Mouse (Mus musculus): Measurements from ENCODE around the gene Thsd4.
"Not testable (repeated sequence)": the region's sequence is repeated elsewhere in the genome, so short reads cannot be mapped to it uniquely, and the experiment has no call there.

Gene Thsd4

DNA sequence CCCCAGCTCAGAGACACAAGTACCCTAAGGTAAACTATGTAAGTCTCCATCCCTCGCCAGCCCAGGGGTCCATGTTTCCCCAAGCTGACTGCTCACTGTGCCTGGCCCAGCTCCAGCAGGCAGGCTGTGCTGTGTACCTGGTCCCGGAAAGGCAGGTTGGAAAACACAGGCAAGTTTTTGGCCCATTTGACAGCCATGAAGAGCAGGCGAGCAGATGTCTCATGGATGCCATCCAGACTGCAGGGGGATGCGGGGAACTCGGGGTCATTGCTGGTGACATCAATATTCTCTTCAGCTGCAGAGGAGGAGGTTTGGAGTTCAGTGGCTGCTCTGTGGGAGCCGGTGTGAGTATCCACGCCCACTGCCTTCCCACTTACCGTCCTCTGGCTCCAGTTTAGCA is 573.6 kb downstream of the Thsd4 start:
- DNase-seq (ENCODE audit: low spot score in 2 of 2): no peak

DNA sequence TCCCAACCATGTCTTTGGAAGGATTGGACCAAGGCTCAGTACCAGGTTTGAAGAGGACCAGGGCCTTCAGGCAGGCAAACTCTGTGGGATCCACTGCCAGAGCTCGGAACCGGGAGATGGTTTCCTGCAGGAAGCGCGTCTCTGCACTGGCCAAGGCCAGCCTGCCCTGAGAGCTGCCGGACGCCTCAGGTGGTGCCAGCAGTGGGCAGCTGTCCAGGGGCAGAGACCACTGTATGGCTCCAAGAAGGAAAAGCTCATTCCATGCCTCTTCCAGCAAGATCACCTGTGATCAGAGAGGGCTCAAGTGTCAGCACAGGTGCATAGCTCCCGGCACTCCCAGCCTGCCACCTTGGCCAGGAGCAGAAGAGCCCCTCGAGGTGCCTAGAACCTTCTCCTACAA is 574.6 kb downstream of the Thsd4 start:
- DNase-seq (ENCODE audit: low spot score in 2 of 2): no peak

- DNase-seq (ENCODE audit: low spot score in 2 of 2): no peak
Measured at GRCm38 (mm10) chr9:59945241-59945640, 576.6 kb downstream of the Thsd4 start.

GRCm38 (mm10) chr9:59943826-59944225 is 578.0 kb downstream of the Thsd4 start:
- peak in 1 of 2 experiments; percentile 49 for DNase-seq (ENCODE audit: low spot score in 2 of 2)

GRCm38 (mm10) chr9:59942501-59943085 is 579.3 kb downstream of the Thsd4 start:
- peak in 1 of 2 experiments; percentile 20 for DNase-seq (ENCODE audit: low spot score in 2 of 2)

DNA sequence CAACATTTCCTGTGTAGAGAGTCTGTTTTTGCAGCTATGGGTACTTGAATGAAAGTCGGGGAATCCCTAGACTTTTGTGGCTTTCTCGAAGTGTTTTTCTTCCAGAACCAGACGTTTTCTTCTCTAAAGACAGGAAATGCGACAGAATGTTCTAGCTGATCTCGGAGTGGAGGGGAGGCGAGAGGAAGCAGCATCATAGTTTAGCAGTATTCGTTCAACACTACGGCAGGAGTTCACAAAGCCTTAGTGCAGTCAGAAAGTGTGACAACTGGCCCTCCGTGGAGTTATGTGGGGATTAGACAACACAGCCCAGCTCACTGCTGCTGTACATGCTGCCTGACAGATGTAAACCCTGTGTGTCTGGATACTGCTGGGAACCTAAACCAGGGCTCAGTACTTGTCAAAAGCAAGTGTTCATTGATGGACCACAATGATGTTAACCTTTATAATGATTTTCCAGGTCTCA is 579.9 kb downstream of the Thsd4 start:
- DNase-seq (ENCODE audit: low spot score in 2 of 2): peak in 1 of 2 experiments; percentile 50

DNA sequence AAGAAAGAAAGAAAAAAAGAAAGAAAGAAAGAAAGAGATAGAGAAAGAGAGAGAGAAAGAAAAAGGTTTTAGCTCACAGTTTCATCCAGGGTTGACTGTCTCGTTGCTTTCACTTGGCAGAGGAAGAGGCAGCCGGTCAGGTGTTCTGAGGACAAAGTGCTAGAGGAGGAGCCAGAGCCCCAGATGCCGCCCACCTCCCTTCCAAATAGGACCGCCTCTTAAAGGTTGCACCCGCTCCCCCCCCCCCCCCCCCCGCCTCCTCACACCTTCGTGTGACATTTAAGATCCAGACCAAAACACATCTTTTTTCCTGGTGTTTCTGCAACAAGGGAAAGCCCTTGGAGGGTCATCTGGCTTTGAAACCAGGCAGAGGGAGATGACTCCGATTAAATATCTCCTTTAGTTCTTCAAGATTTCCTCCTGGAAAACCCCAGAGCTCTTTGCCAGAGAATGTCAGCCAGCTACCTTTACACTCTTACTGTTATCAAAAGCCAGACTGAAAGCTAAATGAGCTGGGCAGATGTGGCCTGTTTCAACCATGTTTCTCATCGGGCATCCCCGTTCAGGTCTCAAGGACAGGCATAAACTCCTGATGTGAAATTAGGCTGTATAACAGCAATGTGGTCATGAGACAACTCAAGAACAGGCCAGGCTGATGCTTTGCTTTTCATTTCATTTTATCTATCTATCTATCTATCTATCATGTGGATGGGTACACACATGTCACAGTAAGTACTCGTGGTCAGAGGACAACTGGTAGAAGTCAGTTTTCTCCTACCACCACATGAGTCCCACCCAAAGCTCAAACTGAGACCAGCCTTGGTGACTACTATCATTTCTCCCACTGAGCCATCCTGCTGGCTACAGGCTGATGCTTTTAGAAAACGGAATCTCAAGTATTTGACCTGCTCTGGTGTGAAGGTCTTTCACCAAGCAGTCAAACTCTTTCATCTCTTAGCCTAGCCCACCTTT is 580.6 kb downstream of the Thsd4 start:
- no peak for DNase-seq (ENCODE audit: low spot score in 2 of 2)

DNA sequence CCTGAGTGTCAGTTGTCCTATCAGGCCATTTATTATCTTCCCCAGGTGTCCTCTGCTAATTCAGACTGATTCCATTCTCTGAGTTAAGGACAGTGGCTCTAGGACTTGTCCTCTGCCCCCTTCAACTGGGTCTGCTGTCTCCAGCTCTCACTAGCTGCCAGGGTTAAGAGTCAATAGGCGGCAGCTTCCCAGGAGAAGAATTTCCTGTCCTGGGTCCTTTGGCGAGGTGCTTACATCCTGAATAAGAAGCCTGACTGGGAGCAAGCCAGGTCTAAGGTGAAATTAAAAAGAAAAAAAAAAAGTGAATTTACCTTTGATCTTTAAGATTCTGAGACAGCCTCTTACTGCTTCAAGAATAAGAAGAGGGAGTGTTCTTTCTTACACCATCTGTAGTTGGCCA is 582.2 kb downstream of the Thsd4 start:
- no peak for DNase-seq (ENCODE audit: low spot score in 2 of 2)

DNA sequence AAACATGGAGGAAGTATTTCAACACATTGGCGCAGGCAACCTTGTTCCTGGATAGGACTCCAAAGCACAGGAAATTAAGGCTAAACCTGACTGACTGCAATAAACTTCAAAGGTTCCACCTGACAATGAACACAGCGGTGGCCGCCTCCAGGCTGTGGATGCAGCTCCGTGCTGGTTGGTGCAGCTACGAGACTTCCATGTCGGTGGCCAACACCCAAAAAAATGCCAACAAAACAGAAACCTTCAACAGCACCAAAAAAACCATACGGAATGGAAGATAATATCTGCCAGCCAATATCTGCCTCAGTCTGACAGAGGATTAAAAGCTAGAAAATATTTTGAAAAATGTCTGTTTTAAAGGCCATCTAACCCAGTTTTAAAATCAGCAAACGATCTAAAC is 583.3 kb downstream of the Thsd4 start:
- DNase-seq (ENCODE audit: low spot score in 2 of 2): no peak

DNA sequence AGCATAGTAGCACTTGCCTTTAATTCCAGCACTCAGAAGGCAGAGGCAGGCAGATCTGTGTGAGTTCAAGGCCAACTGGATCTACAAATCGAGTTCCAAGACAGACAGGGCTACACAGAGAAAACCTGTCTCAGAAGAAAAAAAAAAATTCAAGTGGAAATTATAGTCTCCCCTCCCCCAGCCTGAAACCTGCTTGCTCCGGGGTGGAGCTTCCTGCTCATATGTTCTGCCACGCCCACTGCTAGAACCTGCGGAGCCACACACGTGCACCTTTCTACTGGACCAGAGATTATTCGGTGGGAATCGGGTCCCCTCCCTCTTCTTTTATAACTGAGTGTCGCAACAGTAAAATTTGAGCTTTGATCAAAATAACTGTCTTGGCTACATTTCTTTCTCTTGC is 586.0 kb downstream of the Thsd4 start:
- not testable (repeated sequence) for DNase-seq (ENCODE audit: low spot score in 2 of 2)

GRCm38 (mm10) chr9:59930248-59930647 is 591.6 kb downstream of the Thsd4 start:
- DNase-seq (ENCODE audit: low spot score in 2 of 2): no peak
